Mouse (Mus musculus): ENCODE data around the gene Dync1i1.
A peak's percentile ranks its signal among the peaks of the same experiment; 100 is the strongest.

Gene Dync1i1

DNA sequence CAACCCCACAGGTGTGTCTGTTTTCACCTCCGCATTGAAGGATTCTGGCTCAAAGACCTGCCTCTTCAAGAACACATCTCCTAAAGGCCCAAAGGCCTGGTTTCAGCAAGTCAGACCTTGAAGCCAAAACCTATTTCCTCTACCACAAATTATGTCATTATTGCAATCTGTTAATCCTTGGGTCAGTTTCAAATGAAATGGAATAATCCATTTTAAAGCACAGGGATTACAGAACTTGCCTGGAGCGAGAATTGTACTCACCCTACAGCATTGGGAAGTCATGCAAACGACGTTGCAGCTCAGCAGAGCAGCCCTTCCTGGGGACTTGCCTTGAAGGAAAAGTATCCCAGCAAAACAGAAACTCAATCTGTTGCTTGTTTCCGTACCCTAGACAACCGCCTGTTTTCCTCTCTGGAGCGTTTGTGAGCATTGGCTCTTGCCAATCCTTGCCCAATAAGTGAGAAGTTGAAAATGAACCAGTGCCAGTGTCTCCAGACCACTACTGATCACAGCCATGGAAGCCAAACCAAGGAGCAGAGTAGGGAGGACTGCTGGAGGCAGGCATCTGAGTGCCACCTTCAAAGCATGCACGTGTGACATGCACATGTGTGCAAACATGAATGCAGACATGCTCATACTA lies 241.5 kb downstream of the Dync1i1 start:
- DNase-seq (ENCODE audit: low read depth, low spot score), result no peak

DNA sequence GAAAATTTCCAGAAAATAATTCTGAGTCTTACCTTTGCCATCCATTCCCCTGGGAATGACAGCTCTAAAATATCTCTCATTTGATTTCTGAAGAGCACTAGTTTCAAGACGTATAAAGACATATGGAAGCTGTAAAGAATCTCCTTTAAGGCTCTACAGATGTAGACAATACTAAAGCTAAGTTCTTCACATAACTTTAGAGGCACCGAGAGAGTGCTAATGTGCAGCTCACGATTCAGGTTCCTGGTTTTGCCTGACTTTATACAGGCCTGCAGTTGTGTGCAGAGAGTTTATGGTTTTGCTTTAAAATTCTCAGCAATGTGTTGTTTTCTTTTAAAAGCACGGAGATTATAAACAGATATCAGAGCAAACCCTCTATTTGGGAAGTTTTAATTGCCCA lies 242.1 kb downstream of the Dync1i1 start:
- DNase-seq (ENCODE audit: low read depth, low spot score), result no peak

DNA sequence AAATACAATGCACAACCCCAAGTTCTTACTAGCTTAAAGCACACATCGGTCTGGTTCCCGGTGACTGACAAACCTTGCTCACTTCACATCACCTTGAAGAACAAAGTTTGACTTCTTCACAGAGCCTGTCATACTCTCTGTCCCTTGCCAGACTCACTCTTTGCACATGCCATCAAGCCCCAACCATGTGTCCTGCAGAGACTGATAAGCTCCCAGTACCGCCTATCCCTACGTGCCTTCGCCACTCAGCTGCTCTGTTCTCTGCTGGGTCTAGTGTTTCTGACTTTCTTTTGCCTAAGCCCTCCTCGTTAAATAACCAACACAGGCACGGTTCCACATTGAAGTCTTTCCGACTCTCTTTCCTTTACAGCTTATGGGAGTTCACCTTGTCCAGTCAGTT lies 244.2 kb downstream of the Dync1i1 start:
- no peak for DNase-seq (ENCODE audit: low read depth, low spot score)

DNA sequence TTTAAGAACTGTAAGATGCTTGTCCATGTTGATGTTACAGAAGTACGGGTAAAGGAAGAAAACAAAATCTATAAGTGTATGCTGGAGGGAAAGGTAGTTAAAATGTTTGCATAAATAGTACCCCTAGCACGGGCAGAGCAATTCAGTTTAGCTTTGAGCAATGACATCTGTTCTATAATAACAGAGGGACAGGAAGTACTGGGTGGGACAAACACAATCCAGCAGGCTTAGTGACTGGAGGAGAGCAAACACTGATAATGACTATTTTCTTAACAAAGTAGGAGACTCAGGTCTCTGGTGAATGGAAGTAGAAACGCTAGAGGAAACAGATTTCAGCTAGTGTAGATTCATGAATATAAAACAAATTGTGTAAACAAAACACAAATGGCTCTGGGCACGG lies 250.8 kb downstream of the Dync1i1 start:
- no peak for DNase-seq (ENCODE audit: low read depth, low spot score)

DNA sequence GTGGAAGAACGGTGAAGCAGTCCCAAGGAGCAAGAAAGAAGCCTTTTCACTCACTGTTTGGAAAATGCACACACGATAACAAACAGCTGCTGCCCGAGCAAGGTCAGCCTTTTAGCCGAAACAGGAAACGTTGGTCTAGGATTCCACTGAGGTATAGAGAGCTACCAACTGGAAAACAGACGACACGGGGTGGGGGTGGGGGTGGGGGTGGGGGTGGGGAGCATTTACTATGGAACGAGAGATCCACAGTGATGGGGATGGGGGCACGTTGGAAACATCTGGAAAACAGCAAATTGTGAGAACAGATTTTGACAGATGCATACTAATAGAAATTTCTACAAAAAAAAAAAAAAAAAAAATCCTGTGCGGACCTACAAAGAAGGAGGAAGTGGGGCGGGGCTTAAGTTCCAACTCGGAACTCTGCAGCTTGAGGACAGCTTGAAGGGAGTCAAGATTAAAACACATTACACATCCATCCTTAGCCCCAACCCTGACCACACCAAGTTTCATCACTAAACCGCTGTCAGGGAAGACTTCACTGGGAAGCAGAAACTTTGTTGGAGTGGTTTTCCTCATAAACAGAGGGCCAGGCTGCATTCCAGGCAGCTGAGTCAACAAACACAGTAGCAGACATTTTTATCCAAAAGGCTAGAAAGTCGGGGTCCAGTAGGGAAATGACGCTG lies 251.9 kb downstream of the Dync1i1 start:
- no peak for DNase-seq (ENCODE audit: low read depth, low spot score)

DNA sequence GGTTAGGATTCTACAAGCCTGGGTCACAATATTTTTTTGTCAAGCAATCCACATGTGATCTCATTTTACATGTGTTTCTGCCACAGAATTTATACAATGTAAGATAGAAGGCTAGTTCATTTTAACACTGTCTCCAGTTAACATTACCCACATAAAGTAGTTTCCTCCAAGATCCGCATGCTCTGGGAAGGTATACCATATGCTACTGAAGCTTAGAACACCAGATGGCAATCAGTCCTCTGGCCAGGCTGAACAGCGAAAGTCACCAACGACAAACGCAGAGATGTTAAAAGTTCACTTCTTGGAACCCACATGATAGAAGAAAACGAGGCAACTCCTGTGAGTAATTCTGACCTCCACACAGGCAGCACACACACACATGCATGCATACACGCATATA lies 265.8 kb downstream of the Dync1i1 start:
- DNase-seq (ENCODE audit: low read depth, low spot score), result no peak

DNA sequence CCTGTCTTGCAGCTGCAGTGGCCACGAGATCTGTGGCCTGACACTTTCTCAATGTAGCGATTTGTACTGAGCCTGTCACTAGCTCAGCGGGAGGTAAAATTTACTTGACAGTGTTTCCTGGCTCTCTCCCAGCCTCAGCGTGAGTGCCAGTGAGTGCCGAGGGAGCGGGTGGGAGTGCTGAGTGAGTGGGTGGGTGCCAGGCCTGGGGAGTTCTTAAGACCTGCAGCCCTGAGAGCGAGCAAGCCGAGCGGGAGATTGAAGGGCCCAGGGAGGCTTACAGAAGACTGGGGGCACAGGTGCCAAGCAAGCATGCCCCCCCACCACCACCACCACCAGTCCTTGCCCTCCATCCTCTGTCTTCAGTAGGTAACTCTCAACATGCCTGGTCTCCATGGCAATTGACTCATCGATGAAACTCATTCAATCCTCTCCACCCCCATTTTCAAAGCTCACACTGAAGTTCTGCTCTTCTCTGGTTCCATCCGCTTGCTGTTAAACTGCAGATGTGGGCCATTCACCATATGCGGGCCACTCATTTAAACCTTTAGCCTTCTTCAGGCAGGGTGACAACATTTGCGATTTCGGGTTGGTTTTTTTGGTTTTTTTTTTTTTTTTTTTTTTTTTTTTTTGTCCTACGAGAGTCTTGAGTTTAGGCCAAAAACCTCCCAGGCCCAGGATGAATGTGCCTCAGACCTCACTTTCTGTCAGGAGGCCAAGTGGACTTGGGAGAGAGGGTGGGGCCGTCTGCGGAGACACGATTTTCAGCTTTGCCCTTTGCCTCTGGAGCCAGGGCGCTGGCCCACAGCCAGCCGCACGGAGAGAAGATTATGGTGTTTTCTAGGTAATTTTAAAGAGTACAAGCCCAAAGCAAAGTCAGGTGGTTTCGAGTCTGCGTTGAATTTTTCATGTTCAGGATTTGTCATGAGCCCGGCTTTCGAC lies 266.6 kb downstream of the Dync1i1 start:
- DNase-seq (ENCODE audit: low read depth, low spot score), result no peak

DNA sequence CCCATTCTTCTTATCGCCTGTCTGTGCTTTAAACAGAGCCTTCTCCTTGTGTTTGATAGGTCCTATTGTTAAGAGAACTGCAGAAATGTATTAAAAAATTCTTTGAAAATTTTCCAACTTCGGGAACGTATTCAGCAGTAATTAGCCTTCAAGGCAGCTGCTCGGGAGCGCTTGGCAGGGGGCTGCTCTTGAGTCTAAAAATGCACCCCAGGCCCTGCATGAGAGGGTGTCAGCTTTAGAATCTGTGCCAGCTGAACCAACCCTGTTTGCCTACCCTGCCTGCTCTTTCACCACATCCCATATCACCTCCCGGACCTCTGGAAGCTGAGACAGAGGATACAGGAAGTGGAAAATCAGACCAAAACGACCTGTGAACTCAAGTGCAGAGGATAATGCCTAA lies 267.6 kb downstream of the Dync1i1 start:
- no peak for DNase-seq (ENCODE audit: low read depth, low spot score)

DNA sequence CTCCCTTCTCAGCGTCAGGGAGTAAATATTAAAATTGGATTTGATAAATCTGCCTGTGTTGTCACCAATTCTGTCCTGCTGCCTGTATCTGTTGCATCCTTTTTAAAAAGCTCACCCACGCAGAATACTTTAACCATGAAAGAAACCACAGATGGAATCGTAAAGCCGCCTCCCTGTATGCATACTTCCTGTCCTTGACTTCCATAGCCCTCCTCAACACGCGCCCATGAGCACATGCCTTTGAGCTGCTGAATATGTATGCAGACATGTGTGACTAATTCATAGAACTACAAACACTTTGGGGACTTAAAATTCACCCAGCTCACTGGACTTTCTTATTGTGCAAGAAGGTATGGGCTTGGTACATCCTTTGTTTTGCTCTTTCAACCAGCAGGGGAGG lies 272.1 kb downstream of the Dync1i1 start:
- DNase-seq (ENCODE audit: low read depth, low spot score), result peak; percentile 37

DNA sequence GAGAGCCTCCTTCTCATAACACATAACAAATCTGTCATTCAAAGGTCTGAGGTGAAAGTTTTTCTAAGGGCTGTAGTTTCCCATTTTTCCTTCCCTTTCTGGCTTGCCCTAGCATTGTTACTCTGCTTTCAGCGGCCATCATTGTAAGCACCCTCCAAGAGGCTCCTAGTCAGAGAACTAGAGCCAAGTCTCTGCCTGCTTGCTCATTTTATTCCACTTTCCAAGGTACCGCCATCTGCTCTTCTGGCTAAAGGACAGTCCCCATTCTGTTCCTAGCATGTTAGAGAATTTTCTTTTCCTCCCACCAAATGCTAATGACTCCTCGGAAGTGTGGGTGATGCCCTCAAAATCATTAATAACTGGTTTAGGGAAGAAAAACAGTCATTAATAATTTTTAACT lies 276.6 kb downstream of the Dync1i1 start:
- no peak for DNase-seq (ENCODE audit: low read depth, low spot score)

DNA sequence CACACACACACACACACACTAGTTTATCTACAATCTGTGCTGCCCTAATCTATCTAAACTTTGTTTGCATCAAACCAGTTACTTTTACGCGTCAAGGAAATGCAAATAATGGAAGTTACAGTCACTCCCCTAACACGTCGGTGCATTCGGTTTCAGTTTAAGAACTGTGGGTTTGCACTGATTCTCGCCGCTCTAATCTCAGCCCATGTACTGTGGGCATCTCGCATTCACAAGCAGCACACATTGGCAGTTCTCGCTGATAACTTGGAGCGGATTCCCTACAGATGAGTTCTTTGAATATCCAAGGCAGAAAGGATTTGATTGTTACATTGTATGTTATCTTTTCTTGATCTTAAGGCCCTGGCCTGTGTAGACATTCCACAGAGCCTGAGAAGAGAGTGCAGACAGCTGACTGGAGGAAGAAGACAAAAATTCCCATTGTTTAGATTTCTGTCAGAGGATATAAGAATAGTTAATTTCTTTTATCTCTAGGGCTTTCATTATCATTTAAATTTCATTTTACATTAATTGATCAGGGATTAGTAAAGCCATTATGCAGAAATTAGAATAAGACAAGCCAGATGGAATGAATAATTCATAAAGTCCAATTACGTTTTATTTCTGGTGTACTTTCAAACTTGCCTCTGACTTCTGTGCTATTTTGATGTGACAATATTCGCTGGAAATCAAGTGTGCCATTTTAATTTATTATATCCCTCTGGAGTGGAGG lies 279.5 kb downstream of the Dync1i1 start:
- no peak for DNase-seq (ENCODE audit: low read depth, low spot score)

DNA sequence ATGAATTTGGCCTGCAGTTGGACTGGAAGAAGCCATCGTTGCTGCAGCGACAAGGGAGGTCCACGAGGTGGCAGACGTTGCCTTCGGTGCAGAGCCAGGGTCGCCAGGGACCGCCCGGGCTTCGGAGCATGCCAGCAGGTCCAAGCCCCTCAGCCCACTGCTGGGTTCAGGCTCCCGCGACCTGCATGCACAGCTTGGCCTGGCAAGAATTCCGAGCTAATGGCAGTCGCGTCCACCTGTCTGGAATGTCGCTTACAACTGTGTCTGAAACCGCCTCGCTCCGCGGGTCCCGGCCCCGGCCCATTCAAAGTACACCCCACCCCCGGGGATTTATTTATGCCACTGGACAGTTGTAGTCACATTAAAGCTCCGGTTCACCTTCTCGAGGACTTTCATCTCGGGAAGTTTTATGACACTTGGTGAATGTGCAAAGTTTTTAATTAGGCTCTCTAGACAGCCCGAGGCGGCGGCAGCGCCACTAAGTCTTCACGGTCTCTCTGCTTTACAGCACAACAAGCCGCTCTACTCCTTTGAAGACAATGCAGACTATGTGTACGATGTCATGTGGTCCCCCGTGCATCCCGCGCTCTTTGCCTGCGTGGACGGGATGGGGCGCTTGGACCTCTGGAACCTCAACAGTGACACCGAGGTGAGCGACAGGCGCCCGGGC lies 280.5 kb downstream of the Dync1i1 start:
- DNase-seq (ENCODE audit: low read depth, low spot score), result peak; percentile 21

DNA sequence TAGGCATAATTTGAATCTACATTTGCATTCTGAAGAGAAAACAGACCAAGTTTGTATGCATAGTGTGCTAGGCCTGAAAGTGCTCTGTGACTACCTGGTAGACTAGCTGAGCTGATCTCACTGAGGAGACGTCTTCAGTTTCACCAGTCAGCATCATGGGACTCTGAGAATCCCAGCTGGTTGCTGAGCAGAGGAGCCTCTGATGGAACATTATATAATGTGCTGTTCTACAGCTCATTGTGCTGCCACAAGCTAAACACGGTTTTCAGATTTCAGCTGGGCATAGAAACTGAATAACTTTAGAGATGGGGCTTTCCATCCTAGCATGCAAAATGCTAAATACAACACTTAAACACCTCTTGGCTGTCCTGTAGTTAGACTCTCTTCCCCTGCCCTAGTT lies 285.9 kb downstream of the Dync1i1 start:
- no peak for DNase-seq (ENCODE audit: low read depth, low spot score)

DNA sequence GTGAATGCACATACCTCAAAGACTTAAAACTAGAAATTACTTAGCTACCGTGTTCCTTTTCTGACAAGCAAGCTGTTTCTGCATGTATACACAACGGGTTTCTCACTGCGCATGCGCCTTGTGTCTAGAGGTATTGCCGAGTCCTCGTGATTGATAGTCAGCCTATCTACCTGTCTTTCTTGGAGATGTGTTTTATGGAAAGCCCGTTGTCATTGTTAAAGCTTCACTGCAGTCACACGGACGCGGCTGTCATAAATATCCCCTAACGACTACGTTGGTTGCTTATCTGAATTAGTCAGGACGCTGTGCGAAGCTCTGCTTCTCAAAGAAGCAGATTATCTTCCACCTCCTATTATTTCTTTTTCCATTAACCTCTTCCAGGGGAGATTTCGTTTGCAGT lies 290.2 kb downstream of the Dync1i1 start:
- no peak for DNase-seq (ENCODE audit: low read depth, low spot score)

DNA sequence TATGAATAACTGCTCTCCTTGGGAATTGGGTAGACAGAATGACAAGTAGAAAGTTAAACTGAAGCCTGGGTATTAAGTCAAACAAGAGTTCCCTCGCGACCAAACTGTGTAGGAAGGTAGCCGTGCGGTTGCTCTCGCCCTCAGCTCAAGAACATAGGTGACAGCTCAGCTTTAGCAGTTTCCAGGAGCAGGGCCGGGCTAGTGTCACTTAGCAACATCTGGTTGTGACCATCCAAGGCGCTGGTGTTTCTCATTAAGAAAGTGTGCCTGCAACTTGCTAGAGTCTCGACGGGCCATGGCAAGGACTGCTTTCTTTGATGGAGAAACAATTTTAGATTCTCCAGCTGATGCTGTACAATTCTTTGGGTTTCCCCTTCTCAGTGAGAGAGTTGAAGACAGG lies 291.5 kb downstream of the Dync1i1 start:
- no peak for DNase-seq (ENCODE audit: low read depth, low spot score)

DNA sequence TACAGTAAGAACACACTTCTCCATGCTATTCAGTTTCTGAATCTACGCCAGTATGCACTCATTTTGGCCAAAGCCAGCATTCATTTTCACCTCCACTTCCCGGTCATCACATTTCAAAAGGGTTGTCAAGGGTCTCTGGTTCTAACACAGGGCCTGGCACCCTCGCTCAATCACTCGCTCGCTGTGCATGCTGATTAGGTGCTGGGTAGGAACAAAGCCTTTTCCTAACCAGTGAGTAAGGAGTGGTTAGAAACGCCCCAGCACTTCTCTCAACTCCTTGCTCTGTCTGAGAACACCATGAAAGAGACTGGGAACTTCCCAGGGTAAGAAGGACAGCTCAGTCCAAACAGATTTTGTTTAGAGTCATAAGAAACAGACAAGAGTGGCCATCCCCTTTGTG lies 298.5 kb downstream of the Dync1i1 start:
- no peak for DNase-seq (ENCODE audit: low read depth, low spot score)

DNA sequence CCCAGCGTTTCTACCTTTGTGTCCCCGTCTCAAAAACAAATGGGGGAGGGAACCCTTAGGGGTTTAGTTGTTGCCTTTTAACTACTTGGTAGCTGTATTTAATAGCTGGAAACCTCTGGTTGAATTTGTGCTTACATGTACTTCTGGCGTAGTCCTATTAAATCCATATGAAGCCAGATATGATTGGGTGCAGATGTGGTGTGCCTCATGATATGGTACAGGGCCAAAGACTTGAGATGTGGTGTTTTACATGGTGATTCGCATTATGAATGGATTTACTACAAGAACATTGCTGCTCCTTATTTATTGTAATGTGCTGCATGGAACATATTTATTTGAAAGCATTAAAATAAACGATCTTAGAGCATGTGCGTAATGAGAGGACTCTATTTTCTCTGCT lies 302.2 kb downstream of the Dync1i1 start:
- no peak for DNase-seq (ENCODE audit: low read depth, low spot score)

DNA sequence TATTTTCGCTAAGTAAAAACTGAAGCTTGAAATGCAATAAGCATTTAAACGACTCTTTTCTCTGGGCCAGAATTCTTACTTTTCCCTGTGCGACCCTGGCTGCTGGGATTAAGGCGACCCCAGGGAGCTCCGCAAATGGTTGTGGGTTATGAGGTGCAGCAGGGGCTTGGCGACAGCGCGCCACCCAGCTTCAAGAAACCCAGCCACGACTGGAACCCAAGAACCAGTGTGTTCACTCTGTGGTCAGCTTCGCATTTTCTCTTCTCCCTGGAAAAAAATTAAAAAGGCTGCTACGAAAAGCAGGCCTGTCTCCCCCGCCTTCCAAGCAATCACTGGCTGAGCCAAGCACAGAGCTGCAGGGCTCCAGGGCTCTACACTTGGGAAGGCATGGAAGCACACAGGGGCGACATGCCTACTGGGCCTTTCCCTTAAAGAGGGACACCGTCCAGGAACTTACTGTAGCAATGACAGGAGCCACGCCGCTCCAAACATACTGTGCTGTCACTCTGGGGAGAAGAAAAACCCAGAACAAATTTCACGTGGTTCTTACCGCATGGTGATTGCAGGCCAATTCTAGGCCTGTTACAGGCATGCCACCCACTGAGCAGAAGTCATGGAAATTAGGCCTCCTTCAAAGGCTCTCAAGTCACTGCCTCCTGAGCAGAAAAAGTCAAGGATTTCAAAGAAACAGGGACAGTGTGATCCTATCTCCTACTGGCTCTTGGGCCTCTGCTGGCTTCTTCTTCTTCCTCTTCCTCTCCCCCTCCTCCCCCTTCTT lies 313.5 kb downstream of the Dync1i1 start:
- no peak for DNase-seq (ENCODE audit: low read depth, low spot score)

DNA sequence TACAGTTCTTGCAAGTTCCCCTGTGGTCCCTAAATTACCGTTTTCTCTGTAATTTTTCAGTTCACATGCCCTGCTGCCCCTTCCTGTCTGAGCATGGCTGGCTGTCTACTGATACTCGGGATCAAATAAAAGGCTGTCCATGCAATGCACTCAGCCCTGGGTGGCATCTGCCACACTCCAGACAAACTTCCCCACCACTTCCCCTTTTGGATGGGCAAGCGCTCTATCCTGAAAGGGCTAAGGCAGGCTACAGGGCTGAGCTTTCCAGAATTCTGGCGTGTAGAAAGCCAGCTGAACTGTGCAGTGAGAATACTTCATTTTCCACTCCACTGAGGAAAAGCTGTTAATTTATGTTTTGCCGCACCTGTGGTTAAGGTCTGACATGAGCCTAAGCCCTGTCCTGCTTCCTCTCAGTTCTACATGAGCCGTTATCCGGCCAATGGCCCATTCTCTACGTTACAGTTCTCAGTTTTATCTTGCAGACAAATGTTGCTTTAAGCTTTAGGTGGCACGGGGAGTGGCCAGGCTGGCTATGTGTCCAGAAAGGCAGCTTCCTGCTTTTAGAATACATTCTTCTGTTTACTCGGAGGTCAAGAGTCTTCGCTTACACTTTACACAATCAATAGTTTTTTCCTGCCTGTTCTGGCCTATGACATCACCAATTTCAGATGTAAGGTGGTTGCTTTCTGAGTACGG lies 321.4 kb downstream of the Dync1i1 start:
- DNase-seq (ENCODE audit: low read depth, low spot score), result no peak

DNA sequence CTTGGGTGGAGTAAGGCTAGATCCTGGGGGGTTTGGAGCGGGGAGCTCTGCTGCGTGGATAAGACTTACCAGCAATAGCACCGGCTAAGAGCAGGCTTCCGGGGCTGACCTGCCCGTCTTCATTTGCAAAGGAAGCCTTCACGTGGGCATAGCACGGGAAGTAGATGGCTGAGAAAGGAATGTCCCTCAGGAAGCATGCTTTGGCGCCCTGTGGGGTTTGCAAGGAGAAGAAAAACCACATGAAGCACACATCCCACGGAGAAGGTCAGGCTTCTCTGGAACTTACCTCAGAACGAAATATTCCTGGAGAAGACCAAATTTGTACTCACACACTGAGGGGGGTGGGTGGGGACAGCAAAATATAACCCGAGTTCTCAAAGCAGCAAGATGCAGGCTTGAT lies 327.3 kb downstream of the Dync1i1 start:
- DNase-seq (ENCODE audit: low read depth, low spot score), result no peak

Data from CD4-positive helper T cell, adult 2 months (primary cell).